Mouse (Mus musculus) brain, embryonic 14.5 days (tissue): ENCODE measurements around the gene Cfap58.

ENCODE experiments used
- CTCF ChIP-seq: fragments of 200-500 bp; IDR thresholded peaks from 2 replicates; pipeline ENCODE4 v1.5.1; 2012; ENCODE audit warnings: inconsistent platforms, mild to moderate bottlenecking, moderate library complexity, borderline replicate concordance; ENCODE audit not compliant: insufficient read depth, insufficient read length; ENCODE audit errors: extremely low read depth
- POLR2A ChIP-seq: fragments of 200-500 bp; IDR thresholded peaks from 2 replicates; pipeline ENCODE4 v1.6.1; 2012; ENCODE audit warnings: mild to moderate bottlenecking, inconsistent platforms, borderline replicate concordance; ENCODE audit not compliant: poor library complexity, insufficient read depth, insufficient read length, severe bottlenecking; ENCODE audit errors: extremely low read depth

DNA sequence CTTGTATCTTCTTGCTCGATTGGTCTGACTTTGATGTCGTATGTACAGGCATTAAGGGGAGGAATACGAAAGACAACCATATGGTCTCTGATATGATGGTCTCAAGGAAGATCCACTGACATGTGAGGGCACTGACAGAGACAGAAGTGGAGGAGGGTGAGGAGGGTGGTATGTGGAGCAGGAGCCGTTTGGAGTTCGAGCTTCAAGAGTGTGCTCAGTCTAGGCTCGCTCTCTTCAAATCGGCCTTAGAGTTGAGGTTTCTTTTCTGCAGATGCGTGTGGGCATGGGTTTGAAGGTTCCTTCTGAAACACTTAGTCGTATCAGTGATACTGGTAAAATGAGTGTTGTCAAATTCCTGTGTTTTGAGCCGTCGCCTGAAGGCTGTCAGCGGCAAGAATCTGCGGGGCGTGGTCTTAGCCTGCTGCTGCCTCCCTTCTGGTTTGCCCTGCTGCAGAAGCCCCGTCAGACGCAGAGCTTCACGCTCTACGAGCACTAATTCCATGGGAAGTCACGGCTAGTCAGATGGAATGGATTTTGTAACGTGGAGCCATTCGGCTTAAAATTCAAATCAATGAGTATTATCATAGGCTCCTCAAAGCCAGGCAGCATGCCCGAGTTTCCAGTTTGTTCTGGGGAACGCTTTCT, 9.5 kb downstream of the Cfap58 start:
- TF ChIP-seq CTCF (no peak), POLR2A (no peak)
